Mouse (Mus musculus): ENCODE measurements around the gene Snap25. TPM values are rescaled to one million over a fixed set of nuclear protein-coding genes. Genes with fewer than 3 reads are reported as not detected.

The Snap25 gene
- polyA plus RNA-seq, 1 experiment, result 0.22 TPM

- no peak for DNase-seq
- TF ChIP-seq POLR2A (IDR thresholded peaks at IDR 0.05; ENCODE audit: borderline replicate concordance, extremely low read depth, low read depth, low read length) (no peak), CTCF (IDR thresholded peaks at IDR 0.05; ENCODE audit: insufficient read depth, low read length) (no peak)
- H3K4me1 ChIP-seq (ENCODE audit: control insufficient read depth, insufficient read depth, low read length), result no peaks in the 10 kb centered on the region
- H3K4me3 ChIP-seq (replicated peaks; ENCODE audit: extremely low read depth, low read depth, low read length), result no peak overlapping the region
- 46% methylated on average over 2 of the region's 2 CpGs for WGBS
These were observed 85.7 kb downstream of the Snap25 start for GRCm38 (mm10) chr2:136798887-136799430.

GRCm38 (mm10) chr2:136801102-136801501, 87.8 kb downstream of the Snap25 start:
- no peak overlapping the region for H3K4me3 ChIP-seq (replicated peaks; ENCODE audit: extremely low read depth, low read depth, low read length)
- H3K4me1 ChIP-seq (ENCODE audit: control insufficient read depth, insufficient read depth, low read length), result no peaks in the 10 kb centered on the region
- DNase-seq, result no peak
- TF ChIP-seq POLR2A (IDR thresholded peaks at IDR 0.05; ENCODE audit: borderline replicate concordance, extremely low read depth, low read depth, low read length) (no peak), CTCF (IDR thresholded peaks at IDR 0.05; ENCODE audit: insufficient read depth, low read length) (no peak)

- H3K4me3 ChIP-seq (replicated peaks; ENCODE audit: extremely low read depth, low read depth, low read length), result no peak overlapping the region
- H3K4me1 ChIP-seq (ENCODE audit: control insufficient read depth, insufficient read depth, low read length), result no peaks in the 10 kb centered on the region
- TF ChIP-seq POLR2A (IDR thresholded peaks at IDR 0.05; ENCODE audit: borderline replicate concordance, extremely low read depth, low read depth, low read length), result no peak
- no peak for TF ChIP-seq CTCF (IDR thresholded peaks at IDR 0.05; ENCODE audit: insufficient read depth, low read length)
- 55% methylated on average over 3 of the region's 3 CpGs for WGBS
- no peak for DNase-seq
These were observed 88.8 kb downstream of the Snap25 start for GRCm38 (mm10) chr2:136802076-136802475.

DNA sequence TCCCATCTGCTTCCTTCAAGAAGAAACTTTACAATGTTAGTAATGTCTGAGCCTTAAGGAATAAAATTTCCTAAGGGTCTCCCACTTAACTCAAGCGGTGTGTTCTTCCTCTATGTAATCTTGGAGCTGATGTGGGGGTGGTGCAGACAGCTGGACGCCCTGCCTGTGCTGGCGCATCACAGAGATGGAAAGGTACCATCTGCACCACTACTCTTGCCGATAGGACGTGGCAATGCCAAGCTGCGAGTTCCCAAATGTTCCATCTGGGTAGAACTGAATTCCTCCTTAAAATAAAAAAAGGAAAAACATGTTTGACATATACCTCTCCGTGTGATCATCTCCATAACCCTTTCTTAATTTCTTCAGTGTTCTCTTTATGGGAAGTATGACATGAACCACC, 89.9 kb downstream of the Snap25 start:
- no peak for DNase-seq
- TF ChIP-seq POLR2A (IDR thresholded peaks at IDR 0.05; ENCODE audit: borderline replicate concordance, extremely low read depth, low read depth, low read length), result no peak
- TF ChIP-seq CTCF (IDR thresholded peaks at IDR 0.05; ENCODE audit: insufficient read depth, low read length), result no peak
- H3K4me3 ChIP-seq (replicated peaks; ENCODE audit: extremely low read depth, low read depth, low read length), result no peak overlapping the region
- WGBS, result 84% methylated on average over 7 of the region's 7 CpGs
- H3K4me1 ChIP-seq (ENCODE audit: control insufficient read depth, insufficient read depth, low read length), result no peaks in the 10 kb centered on the region

- DNase-seq, result no peak
These were observed 94.9 kb downstream of the Snap25 start for GRCm38 (mm10) chr2:136807992-136808726.

DNA sequence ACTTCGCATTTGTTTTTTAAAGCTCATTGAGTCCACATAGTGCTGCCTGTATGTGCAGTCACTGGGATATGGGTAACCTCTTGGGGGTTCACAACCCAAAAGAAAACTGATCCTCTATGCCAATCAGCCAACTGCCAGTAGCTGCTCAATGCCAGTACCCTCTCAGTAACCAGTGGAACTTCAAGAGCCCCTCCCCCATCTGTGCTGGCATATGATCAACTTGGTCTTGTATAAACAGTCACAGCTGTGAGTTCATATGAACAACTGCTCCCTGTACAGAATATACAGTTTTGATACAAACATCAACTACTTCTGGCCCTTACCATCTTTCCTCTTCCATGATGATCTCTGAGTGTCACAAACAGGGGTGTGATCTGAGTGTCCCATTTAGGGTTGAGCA, 98.1 kb downstream of the Snap25 start:
- DNase-seq, result no peak
- WGBS, result 95% methylated on average over 1 of the region's 1 CpGs
- Histone ChIP-seq H3K4me1 (ENCODE audit: control insufficient read depth, insufficient read depth, low read length) (no peaks in the 10 kb centered on the region), H3K4me3 (replicated peaks; ENCODE audit: extremely low read depth, low read depth, low read length) (no peak overlapping the region)
- TF ChIP-seq POLR2A (IDR thresholded peaks at IDR 0.05; ENCODE audit: borderline replicate concordance, extremely low read depth, low read depth, low read length), result no peak

More at GRCm38 (mm10) chr2:136807992-136808726, 94.9 kb downstream of the Snap25 start:
- 70% methylated on average over 8 of the region's 8 CpGs for WGBS
- TF ChIP-seq CTCF (IDR thresholded peaks at IDR 0.05; ENCODE audit: insufficient read depth, low read length), result no peak
- no peak for TF ChIP-seq POLR2A (IDR thresholded peaks at IDR 0.05; ENCODE audit: borderline replicate concordance, extremely low read depth, low read depth, low read length)
- Histone ChIP-seq H3K4me3 (replicated peaks; ENCODE audit: extremely low read depth, low read depth, low read length) (no peak overlapping the region), H3K4me1 (ENCODE audit: control insufficient read depth, insufficient read depth, low read length) (no peaks in the 10 kb centered on the region)

DNA sequence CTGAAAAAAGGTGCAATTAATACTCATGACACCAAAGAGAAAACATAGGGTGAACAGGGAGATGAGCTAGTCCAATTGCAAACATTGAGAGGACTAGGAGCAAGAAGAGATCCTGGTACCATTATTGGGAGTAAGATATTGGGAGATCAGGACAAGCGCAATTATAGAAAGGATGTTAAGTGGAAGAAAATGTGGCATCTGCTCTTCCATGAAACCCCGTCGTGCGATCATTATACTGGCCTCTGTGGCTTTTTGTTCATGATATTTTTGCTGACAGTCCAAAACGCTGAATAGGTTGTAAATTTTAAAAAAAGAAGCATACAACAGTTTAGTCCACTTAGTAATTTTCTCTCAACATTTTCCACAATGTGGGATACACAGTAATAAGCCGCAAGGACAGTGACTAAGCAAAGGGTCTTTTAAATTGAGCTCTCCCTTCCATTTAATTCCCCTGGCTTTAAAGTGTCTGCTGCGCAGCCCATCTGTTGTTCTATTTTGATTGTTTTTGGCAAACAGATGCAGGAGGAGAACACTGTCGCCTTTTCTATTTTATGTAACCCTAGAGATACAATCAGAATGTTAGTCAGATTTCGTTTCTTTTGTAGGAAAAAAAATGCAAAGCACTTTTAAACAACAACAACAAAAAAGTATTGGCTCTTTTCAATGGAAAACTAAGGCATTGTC, 103.6 kb downstream of the Snap25 start:
- DNase-seq, result no peak
- TF ChIP-seq POLR2A (IDR thresholded peaks at IDR 0.05; ENCODE audit: borderline replicate concordance, extremely low read depth, low read depth, low read length), result no peak
- TF ChIP-seq CTCF (IDR thresholded peaks at IDR 0.05; ENCODE audit: insufficient read depth, low read length), result no peak
- 78% methylated on average over 9 of the region's 9 CpGs for WGBS
- Histone ChIP-seq H3K4me3 (replicated peaks; ENCODE audit: extremely low read depth, low read depth, low read length) (no peak overlapping the region), H3K4me1 (ENCODE audit: control insufficient read depth, insufficient read depth, low read length) (no peaks in the 10 kb centered on the region)

GRCm38 (mm10) chr2:136823751-136824716, 110.8 kb downstream of the Snap25 start:
- H3K4me1 ChIP-seq (ENCODE audit: control insufficient read depth, insufficient read depth, low read length), result no peaks in the 10 kb centered on the region
- TF ChIP-seq CTCF (IDR thresholded peaks at IDR 0.05; ENCODE audit: insufficient read depth, low read length), result no peak
- TF ChIP-seq POLR2A (IDR thresholded peaks at IDR 0.05; ENCODE audit: borderline replicate concordance, extremely low read depth, low read depth, low read length), result no peak
- H3K4me3 ChIP-seq (replicated peaks; ENCODE audit: extremely low read depth, low read depth, low read length), result no peak overlapping the region
- 31% methylated on average over 5 of the region's 5 CpGs for WGBS
- no peak for DNase-seq

- Histone ChIP-seq H3K4me3 (replicated peaks; ENCODE audit: extremely low read depth, low read depth, low read length) (no peak overlapping the region), H3K4me1 (ENCODE audit: control insufficient read depth, insufficient read depth, low read length) (no peaks in the 10 kb centered on the region)
- no peak for TF ChIP-seq CTCF (IDR thresholded peaks at IDR 0.05; ENCODE audit: insufficient read depth, low read length)
- no peak for TF ChIP-seq POLR2A (IDR thresholded peaks at IDR 0.05; ENCODE audit: borderline replicate concordance, extremely low read depth, low read depth, low read length)
- DNase-seq, result no peak
- WGBS, result 37% methylated on average over 4 of the region's 4 CpGs
These were observed 114.4 kb downstream of the Snap25 start for GRCm38 (mm10) chr2:136827612-136828011.

Other genes starting within 250 kb of the Snap25 start
- gene Ankef1, start 211.5 kb upstream of the Snap25 start, polyA plus RNA-seq (2012; rRNA removed), result 0.62 and 0.77 TPM in 2 replicates
- not detected in 2 replicates for gene AL731706.2, start 172.2 kb downstream of the Snap25 start, polyA plus RNA-seq (2012; rRNA removed)
- gene Slx4ip, start 177.8 kb downstream of the Snap25 start, polyA plus RNA-seq (2012; rRNA removed), result 0.38 and 0.70 TPM in 2 replicates
- gene AL731706.1, start 177.9 kb downstream of the Snap25 start, polyA plus RNA-seq (2012; rRNA removed), result 2.6 and 5.3 TPM in 2 replicates
- 3.6 and 4.7 TPM in 2 replicates for gene Mkks, start 177.9 kb downstream of the Snap25 start, polyA plus RNA-seq (2012; rRNA removed)

Data from lung, adult 2 months (tissue).